Mouse (Mus musculus) ES-E14 (cell line): ENCODE results near the gene Wdfy4.

Source experiments
- CHD2 ChIP-seq: IDR thresholded peaks from 2 replicates; pipeline ENCODE4 v1.6.1; 2014; ENCODE audit warnings: mild to moderate bottlenecking, low read depth, low read length, inconsistent platforms
- ZC3H11A ChIP-seq: IDR thresholded peaks from 2 replicates; pipeline ENCODE4 v1.6.1; 2012; ENCODE audit warnings: low read depth, mild to moderate bottlenecking, inconsistent platforms, low read length, borderline replicate concordance
- ZNF384 ChIP-seq: IDR thresholded peaks from 2 replicates; pipeline ENCODE4 v1.6.1; 2012; ENCODE audit warnings: low read depth, low read length, inconsistent platforms

DNA sequence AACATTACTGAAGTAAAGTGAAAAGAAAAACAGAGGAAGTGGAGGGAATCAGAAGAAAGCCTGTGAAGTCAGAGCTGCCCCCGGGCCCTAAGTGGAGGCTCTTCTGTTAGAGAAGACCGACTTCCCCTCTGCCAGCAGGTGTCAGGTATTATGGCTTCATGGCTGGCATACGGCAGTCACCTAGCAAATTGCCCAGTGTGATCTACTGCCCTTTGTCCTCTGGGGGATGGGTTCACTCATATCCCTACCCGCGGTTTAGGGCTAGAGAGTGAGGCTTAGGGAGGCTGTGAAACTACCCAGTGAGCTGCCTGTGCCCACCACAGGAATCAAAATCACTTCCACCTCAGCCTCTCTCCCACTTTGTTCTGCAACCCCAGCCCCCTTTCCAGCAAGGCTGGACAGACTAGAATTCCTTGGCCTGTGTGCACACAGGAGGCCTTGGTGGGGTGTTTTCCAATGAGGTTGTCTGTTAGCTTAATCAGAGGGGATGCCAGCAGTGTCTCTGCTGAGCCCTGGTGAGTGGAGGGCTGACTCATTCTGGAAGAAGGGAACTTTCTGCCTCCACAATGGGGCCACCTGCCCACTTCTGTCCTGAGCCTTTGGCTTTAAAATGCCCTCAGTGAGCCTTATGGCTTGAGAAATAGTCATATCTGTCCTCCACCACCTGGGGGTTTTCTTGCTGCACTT, 27.1 kb upstream of the Wdfy4 start:
- TF ChIP-seq ZNF384 (no peak), CHD2 (no peak), ZC3H11A (no peak)
